Mouse (Mus musculus): ENCODE measurements around the gene Vgll4. TPM values are rescaled to one million over a fixed set of nuclear protein-coding genes. Genes with fewer than 3 reads are reported as not detected.

Vgll4 gene
- polyA plus RNA-seq, 1 experiment from 2014 or later: 60.6 TPM

- H3K27ac ChIP-seq (replicated peaks): no peak overlapping the region
- H3K4me1 ChIP-seq (replicated peaks): peaks cover 8% of the 10 kb centered on the region; the same call in 1 of the 2 replicates
- H3K9ac ChIP-seq: no peak overlapping the region
- no peak for ATAC-seq (ENCODE audit: low read depth)
- H3K4me2 ChIP-seq: no peak overlapping the region
- no peaks in the 10 kb centered on the region for H3K36me3 ChIP-seq
- H3K9me3 ChIP-seq: peaks cover 4% of the 10 kb centered on the region; the same call in 1 of the 2 replicates
- H3K27me3 ChIP-seq: no peaks in the 10 kb centered on the region
- WGBS: 70% methylated on average over 6 of the region's 6 CpGs
- H3K4me3 ChIP-seq: no peak overlapping the region
Observed at GRCm38 (mm10) chr6:114818471-114818870, 151.3 kb downstream of the Vgll4 start.

- Histone ChIP-seq H3K27me3 (no peaks in the 10 kb centered on the region), H3K4me2 (no peak overlapping the region), H3K9ac (no peak overlapping the region), H3K36me3 (no peaks in the 10 kb centered on the region), H3K4me3 (no peak overlapping the region), H3K4me1 (replicated peaks) (peaks cover 8% of the 10 kb centered on the region; the same call in 1 of the 2 replicates), H3K27ac (replicated peaks) (0 out of 2 replicates have a peak overlapping the region, but pooled peaks have one; percentile 28), H3K9me3 (peaks cover 4% of the 10 kb centered on the region; the same call in 1 of the 2 replicates)
- ATAC-seq (ENCODE audit: low read depth): no peak
- WGBS: 73% methylated on average over 11 of the region's 11 CpGs
Observed at GRCm38 (mm10) chr6:114817948-114818347, 151.8 kb downstream of the Vgll4 start.

- H3K36me3 ChIP-seq: no peaks in the 10 kb centered on the region
- H3K9ac ChIP-seq: no peak overlapping the region
- H3K27me3 ChIP-seq: no peaks in the 10 kb centered on the region
- no peak for ATAC-seq (ENCODE audit: low read depth)
- peaks cover 10% of the 10 kb centered on the region for H3K4me1 ChIP-seq (replicated peaks)
- no peaks in the 10 kb centered on the region for H3K9me3 ChIP-seq
- WGBS: 96% methylated on average over 5 of the region's 5 CpGs
- no peak overlapping the region for H3K27ac ChIP-seq (replicated peaks)
- H3K4me2 ChIP-seq: no peak overlapping the region
- no peak overlapping the region for H3K4me3 ChIP-seq
Observed at GRCm38 (mm10) chr6:114814882-114815650, 154.7 kb downstream of the Vgll4 start.

- Histone ChIP-seq H3K4me2 (no peak overlapping the region), H3K9me3 (no peaks in the 10 kb centered on the region), H3K27ac (replicated peaks) (no peak overlapping the region), H3K4me1 (replicated peaks) (peaks cover 13% of the 10 kb centered on the region), H3K36me3 (no peaks in the 10 kb centered on the region), H3K4me3 (no peak overlapping the region), H3K9ac (no peak overlapping the region), H3K27me3 (no peaks in the 10 kb centered on the region)
- no peak for ATAC-seq (ENCODE audit: low read depth)
- 53% methylated on average over 6 of the region's 6 CpGs for WGBS
Observed at GRCm38 (mm10) chr6:114814199-114814881, 155.5 kb downstream of the Vgll4 start.

- no peaks in the 10 kb centered on the region for H3K27me3 ChIP-seq
- H3K9ac ChIP-seq: no peak overlapping the region
- no peaks in the 10 kb centered on the region for H3K9me3 ChIP-seq
- H3K27ac ChIP-seq (replicated peaks): no peak overlapping the region
- WGBS: 78% methylated on average over 4 of the region's 4 CpGs
- H3K4me2 ChIP-seq: no peak overlapping the region
- no peak for ATAC-seq (ENCODE audit: low read depth)
- H3K36me3 ChIP-seq: no peaks in the 10 kb centered on the region
- peaks cover 15% of the 10 kb centered on the region for H3K4me1 ChIP-seq (replicated peaks)
- H3K4me3 ChIP-seq: no peak overlapping the region
Observed at GRCm38 (mm10) chr6:114812779-114813178, 157.0 kb downstream of the Vgll4 start.

GRCm38 (mm10) chr6:114812322-114812721 lies 157.5 kb downstream of the Vgll4 start:
- Histone ChIP-seq H3K4me2 (no peak overlapping the region), H3K9ac (no peak overlapping the region), H3K4me1 (replicated peaks) (peaks cover 15% of the 10 kb centered on the region), H3K9me3 (no peaks in the 10 kb centered on the region), H3K27ac (replicated peaks) (no peak overlapping the region), H3K36me3 (no peaks in the 10 kb centered on the region), H3K4me3 (no peak overlapping the region), H3K27me3 (no peaks in the 10 kb centered on the region)
- WGBS: 92% methylated on average over 5 of the region's 5 CpGs
- no peak for ATAC-seq (ENCODE audit: low read depth)

Other genes starting within 250 kb of the Vgll4 start
- 43.2 and 45.4 TPM in 2 replicates for gene Tamm41, start 67.9 kb upstream of the Vgll4 start, polyA plus RNA-seq (2015; fragmentation: Nextera tagmentation; extraction: Ambion mirVana)
- 33.7 and 33.8 TPM in 2 replicates for gene Syn2, start 164.9 kb upstream of the Vgll4 start, polyA plus RNA-seq (2015; fragmentation: Nextera tagmentation; extraction: Ambion mirVana)